Mouse (Mus musculus) lung, postnatal 0 days (tissue): ENCODE measurements at regions not wholly inside any gene's neighbourhood (a gene's known extent, or its start where the extent isn't known, plus 50 kb on each side); places are given as distances from the start of the nearest gene placed in this dataset.

ENCODE experiments used
- ATAC-seq: fragments of 200-750 bp; cut with Nextera tagmentation; 2 replicates; pipeline ENCODE4 v1.8.0; 2017; ENCODE audit warnings: moderate library complexity
- DNase-seq: peaks from one replicate; pipeline ENCODE4 v3.0.0-alpha.2; 2016; ENCODE audit warnings: low spot score
- H3K27ac ChIP-seq: fragments of 300-500 bp; sonication (generic); 2 replicates; pipeline ENCODE4 v1.5.1; 2014; ENCODE audit warnings: antibody characterized with exemption, mild to moderate bottlenecking, low read length, mixed read lengths
- H3K27me3 ChIP-seq: fragments of 300-500 bp; sonication (generic); replicated peaks from 2 replicates; pipeline ENCODE4 v1.6.1; 2014; ENCODE audit warnings: low read length, mixed read lengths; ENCODE audit not compliant: insufficient read depth
- H3K36me3 ChIP-seq: fragments of 300-500 bp; sonication (generic); 2 replicates; pipeline ENCODE4 v1.6.1; 2014; ENCODE audit warnings: low read length, mixed read lengths; ENCODE audit not compliant: insufficient read depth
- H3K4me1 ChIP-seq: fragments of 300-500 bp; sonication (generic); 2 replicates; pipeline ENCODE4 v1.6.1; 2014; ENCODE audit warnings: antibody characterized with exemption, low read depth, low read length, mixed read lengths; ENCODE audit not compliant: insufficient read depth
- H3K4me2 ChIP-seq: fragments of 300-500 bp; sonication (generic); replicated peaks from 2 replicates; pipeline ENCODE4 v1.6.1; 2014; ENCODE audit warnings: low read depth, mild to moderate bottlenecking, low read length, moderate library complexity, mixed read lengths
- H3K4me3 ChIP-seq: fragments of 300-500 bp; sonication (generic); 2 replicates; pipeline ENCODE4 v1.5.1; 2014; ENCODE audit warnings: low read depth, low read length
- H3K9ac ChIP-seq: fragments of 300-500 bp; sonication (generic); replicated peaks from 2 replicates; pipeline ENCODE4 v1.6.1; 2014; ENCODE audit warnings: low read depth, mild to moderate bottlenecking
- H3K9me3 ChIP-seq: fragments of 300-500 bp; sonication (generic); 2 replicates; pipeline ENCODE4 v1.6.1; 2016; ENCODE audit warnings: low read length, mixed read lengths
- CTCF ChIP-seq: IDR thresholded peaks from 2 replicates; pipeline ENCODE4 v1.5.1; 2016; ENCODE audit warnings: antibody characterized with exemption, mild to moderate bottlenecking
- EP300 ChIP-seq: IDR thresholded peaks from 2 replicates; pipeline ENCODE4 v1.6.1; 2016; ENCODE audit warnings: antibody characterized with exemption, mild to moderate bottlenecking, control low read depth
- WGBS: fragments of 180-500 bp; shearing (Covaris S2); extraction: QIAGEN DNeasy Blood & Tissue Kit; methylation state at CpG from one replicate; pipeline ENCODE4 v1.1.7; 2014; 5-methylcytosine and 5-hydroxymethylcytosine counted together

DNA sequence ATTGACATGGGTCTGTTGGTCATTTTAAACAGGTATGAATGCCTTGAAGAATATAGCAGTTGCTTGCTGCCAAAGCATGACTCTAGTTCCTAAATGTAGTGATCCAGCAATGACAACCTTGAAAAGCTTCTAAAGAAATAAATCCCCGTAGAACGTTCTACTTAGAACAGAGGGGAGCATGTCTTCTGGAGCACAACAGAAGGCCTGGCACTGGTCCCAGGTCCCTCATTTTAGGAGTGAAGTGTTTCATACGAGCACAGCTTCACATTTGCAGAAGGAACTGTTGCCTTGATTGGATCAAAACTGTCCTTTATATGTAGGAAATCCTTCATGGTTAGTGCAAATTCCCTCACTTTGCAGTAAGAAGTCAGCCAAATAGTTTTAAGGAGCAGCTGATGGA, 226.4 kb downstream of the Plod2 start:
- no peak overlapping the region for H3K9ac ChIP-seq
- ATAC-seq (no peak), DNase-seq (no peak)
- WGBS = 56% methylated on average over 3 of the region's 3 CpGs
- TF ChIP-seq EP300 (no peak), CTCF (no peak)
- no peaks in the 10 kb centered on the region for H3K36me3 ChIP-seq
- no peaks in the 10 kb centered on the region for H3K4me1 ChIP-seq
- no peaks in the 10 kb centered on the region for H3K27me3 ChIP-seq
- H3K4me2 ChIP-seq = no peak overlapping the region
- H3K9me3 ChIP-seq = no peaks in the 10 kb centered on the region
- no peak overlapping the region for H3K4me3 ChIP-seq
- no peak overlapping the region for H3K27ac ChIP-seq

DNA sequence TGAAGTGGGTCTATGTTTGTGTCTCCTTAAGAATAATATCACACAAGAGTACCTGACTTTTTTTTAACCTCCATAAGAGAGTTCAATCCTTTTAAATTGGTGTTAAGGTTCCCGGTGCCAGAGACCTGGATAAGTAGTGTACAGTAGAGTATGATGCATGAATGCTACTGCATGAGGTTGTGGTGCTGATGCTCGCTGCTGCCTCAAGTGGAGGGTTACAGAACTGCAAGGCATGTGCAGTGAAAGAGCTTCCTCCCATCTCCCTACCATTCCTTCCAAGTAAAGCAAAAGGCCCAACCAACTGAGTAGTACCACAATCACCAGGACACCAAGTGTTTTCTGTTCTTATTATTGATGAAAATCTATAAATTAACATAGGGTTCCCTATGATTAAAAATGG, 227.5 kb downstream of the Plod2 start:
- no peaks in the 10 kb centered on the region for H3K36me3 ChIP-seq
- H3K9ac ChIP-seq = no peak overlapping the region
- no peak overlapping the region for H3K27ac ChIP-seq
- H3K9me3 ChIP-seq = no peaks in the 10 kb centered on the region
- DNase-seq (peak; percentile 7), ATAC-seq (no peak)
- WGBS = 53% methylated on average over 2 of the region's 2 CpGs
- no peaks in the 10 kb centered on the region for H3K4me1 ChIP-seq
- TF ChIP-seq EP300 (no peak), CTCF (peak; percentile 72)
- H3K4me2 ChIP-seq = no peak overlapping the region
- H3K27me3 ChIP-seq = no peaks in the 10 kb centered on the region
- H3K4me3 ChIP-seq = no peak overlapping the region

DNA sequence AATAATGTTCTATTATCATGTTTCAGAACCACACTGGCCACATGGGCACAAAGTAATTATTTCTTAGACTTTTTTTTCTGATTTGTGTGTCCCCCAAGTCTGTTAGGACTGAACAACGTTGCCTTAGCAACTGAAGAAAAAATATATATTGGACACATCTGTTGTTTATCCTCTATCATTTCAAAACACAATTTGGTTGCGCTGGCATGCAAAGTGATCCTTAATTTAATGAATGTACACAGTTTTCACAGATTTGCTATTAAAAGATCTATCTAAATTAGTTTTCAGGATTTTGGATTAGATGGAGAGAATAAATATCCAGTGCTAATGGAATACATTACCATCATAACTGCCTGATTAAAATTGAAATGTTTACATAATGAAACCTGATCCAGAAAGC, 229.0 kb downstream of the Plod2 start:
- 80% methylated on average over 2 of the region's 2 CpGs for WGBS
- no peak overlapping the region for H3K4me2 ChIP-seq
- H3K9ac ChIP-seq = no peak overlapping the region
- TF ChIP-seq CTCF = no peak
- no peak for TF ChIP-seq EP300
- no peaks in the 10 kb centered on the region for H3K4me1 ChIP-seq
- H3K9me3 ChIP-seq = no peaks in the 10 kb centered on the region
- no peaks in the 10 kb centered on the region for H3K36me3 ChIP-seq
- H3K4me3 ChIP-seq = no peak overlapping the region
- no peak overlapping the region for H3K27ac ChIP-seq
- no peak for ATAC-seq
- no peaks in the 10 kb centered on the region for H3K27me3 ChIP-seq
- no peak for DNase-seq

DNA sequence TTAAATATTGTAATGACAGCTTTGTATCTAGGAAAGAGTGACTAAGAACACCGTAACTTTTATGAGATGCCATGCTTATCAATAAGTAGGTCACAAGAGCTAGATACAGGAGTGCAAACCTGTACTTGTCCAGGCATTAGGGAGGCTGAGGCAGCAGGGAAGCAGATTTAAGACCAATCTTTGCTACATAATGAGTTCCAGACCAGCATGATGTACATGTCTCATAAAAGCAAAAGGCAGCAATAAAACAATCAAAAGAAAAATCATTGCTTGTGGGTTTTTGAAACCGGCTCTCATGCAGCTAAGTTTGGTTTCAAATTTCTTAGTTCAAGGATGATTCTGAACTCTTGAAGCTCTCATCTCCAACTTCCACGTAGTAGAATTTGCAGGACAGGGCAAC, 229.7 kb downstream of the Plod2 start:
- Histone ChIP-seq H3K27me3 (no peaks in the 10 kb centered on the region), H3K4me3 (no peak overlapping the region), H3K36me3 (no peaks in the 10 kb centered on the region), H3K4me2 (no peak overlapping the region), H3K9ac (no peak overlapping the region), H3K4me1 (no peaks in the 10 kb centered on the region), H3K9me3 (no peaks in the 10 kb centered on the region), H3K27ac (no peak overlapping the region)
- ATAC-seq = no peak
- no peak for DNase-seq
- 47% methylated on average over 3 of the region's 3 CpGs for WGBS
- TF ChIP-seq CTCF = no peak
- no peak for TF ChIP-seq EP300

DNA sequence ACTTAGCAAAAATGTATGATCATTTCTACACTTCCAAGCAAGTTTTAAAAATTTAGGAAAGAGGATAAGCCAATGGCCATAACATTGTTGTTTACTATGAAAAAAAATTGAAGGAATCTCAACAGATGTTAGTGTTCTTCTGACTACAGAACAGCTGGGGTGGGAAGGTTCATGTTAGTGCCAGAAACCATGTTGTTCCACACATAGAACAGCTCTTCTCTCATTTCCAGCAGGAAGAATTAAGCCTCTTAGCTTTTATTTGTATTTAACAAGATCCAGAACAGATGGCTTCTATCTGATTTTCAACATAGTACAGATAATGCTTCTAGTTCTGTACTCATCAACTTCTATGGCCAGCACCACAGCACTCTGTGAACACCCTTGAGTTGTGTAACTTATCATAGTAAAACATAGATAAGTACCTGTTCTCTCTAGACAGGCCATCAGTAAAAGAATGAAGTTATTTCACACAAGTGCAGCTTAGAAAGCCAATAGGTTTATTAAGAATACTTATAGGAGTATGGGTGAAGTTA, 241.0 kb downstream of the Plod2 start:
- H3K9ac ChIP-seq = no peak overlapping the region
- H3K9me3 ChIP-seq = no peaks in the 10 kb centered on the region
- no peak overlapping the region for H3K4me3 ChIP-seq
- no peaks in the 10 kb centered on the region for H3K36me3 ChIP-seq
- TF ChIP-seq EP300 = no peak
- no peak for TF ChIP-seq CTCF
- no peaks in the 10 kb centered on the region for H3K4me1 ChIP-seq
- no peak overlapping the region for H3K4me2 ChIP-seq
- ATAC-seq (peak; percentile 67), DNase-seq (peak; percentile 67)
- no peak overlapping the region for H3K27ac ChIP-seq
- H3K27me3 ChIP-seq = no peaks in the 10 kb centered on the region

DNA sequence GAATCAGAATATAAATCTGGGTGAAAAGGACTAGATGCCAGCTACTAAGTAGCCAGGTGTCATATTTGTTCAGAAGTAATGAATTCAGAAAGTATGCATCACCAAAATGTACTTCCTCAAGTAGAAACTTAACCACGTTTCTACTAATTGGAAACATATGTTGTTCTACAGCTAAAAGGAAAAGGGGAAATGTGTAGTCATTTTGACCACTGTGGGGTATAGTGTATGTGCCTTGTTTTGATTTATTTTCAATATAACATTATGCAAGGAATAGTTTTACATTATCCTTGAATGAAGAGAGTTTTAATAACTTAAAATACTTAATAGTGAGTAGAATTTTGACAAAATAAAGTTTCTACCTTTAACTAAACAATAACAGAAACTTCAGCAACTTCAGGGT, 257.7 kb downstream of the Plod2 start:
- no peaks in the 10 kb centered on the region for H3K36me3 ChIP-seq
- no peak overlapping the region for H3K9ac ChIP-seq
- H3K27me3 ChIP-seq = no peaks in the 10 kb centered on the region
- DNase-seq = no peak
- H3K27ac ChIP-seq = no peak overlapping the region
- no peak overlapping the region for H3K4me3 ChIP-seq
- no peaks in the 10 kb centered on the region for H3K4me1 ChIP-seq
- TF ChIP-seq EP300 (no peak), CTCF (no peak)
- H3K9me3 ChIP-seq = no peaks in the 10 kb centered on the region
- no peak for ATAC-seq
- WGBS = 48% methylated on average over 1 of the region's 1 CpGs
- H3K4me2 ChIP-seq = no peak overlapping the region

DNA sequence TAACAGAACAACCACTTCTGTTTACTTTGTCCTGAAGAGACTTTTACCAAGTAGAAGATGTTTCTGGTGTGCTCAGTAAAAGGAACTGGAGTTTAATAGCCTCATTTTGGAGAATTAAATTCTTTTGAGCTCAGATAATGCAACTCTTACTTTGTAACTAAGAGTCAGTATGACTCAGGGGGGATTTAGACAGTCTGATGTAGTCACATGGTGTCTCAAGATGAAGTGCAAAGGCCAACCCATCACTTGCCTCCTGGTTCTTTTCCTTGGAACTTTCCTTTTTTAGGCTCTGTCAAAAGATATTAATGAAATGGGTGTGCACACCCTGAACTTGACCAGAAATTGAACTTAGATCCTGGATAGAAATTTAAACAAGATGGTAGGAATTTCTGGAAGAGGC, 267.4 kb downstream of the Plod2 start:
- no peak for TF ChIP-seq CTCF
- TF ChIP-seq EP300 = no peak
- Histone ChIP-seq H3K9me3 (no peaks in the 10 kb centered on the region), H3K4me2 (no peak overlapping the region), H3K27me3 (no peaks in the 10 kb centered on the region), H3K4me3 (no peak overlapping the region), H3K4me1 (no peaks in the 10 kb centered on the region), H3K27ac (no peak overlapping the region), H3K9ac (no peak overlapping the region), H3K36me3 (no peaks in the 10 kb centered on the region)
- no peak for DNase-seq
- no peak for ATAC-seq
